Mouse (Mus musculus) testis, adult 2 months (tissue): ENCODE measurements at regions not wholly inside any gene's neighbourhood (a gene's known extent, or its start where the extent isn't known, plus 50 kb on each side); places are given as distances from the start of the nearest gene placed in this dataset.

Experiments used
- H3K27ac ChIP-seq: fragments of 200-500 bp; 2 replicates; pipeline ENCODE4 v1.5.1; 2012; ENCODE audit warnings: low read depth, low read length; ENCODE audit not compliant: control insufficient read depth, insufficient read depth
- H3K27me3 ChIP-seq: fragments of 200-500 bp; 2 replicates; pipeline ENCODE4 v1.6.1; 2012; ENCODE audit warnings: mild to moderate bottlenecking, low read length, moderate library complexity; ENCODE audit not compliant: control insufficient read depth, insufficient read depth
- H3K36me3 ChIP-seq: fragments of 200-500 bp; 2 replicates; pipeline ENCODE4 v1.6.1; 2012; ENCODE audit warnings: mild to moderate bottlenecking, low read length; ENCODE audit not compliant: control insufficient read depth, insufficient read depth
- H3K4me1 ChIP-seq: fragments of 200-500 bp; 2 replicates; pipeline ENCODE4 v1.6.1; 2012; ENCODE audit warnings: low read length; ENCODE audit not compliant: control insufficient read depth, insufficient read depth
- H3K4me3 ChIP-seq: fragments of 200-500 bp; 2 replicates; pipeline ENCODE4 v1.5.1; 2012; ENCODE audit warnings: low read depth, mild to moderate bottlenecking, low read length, moderate library complexity, mixed read lengths; ENCODE audit not compliant: control insufficient read depth
- CTCF ChIP-seq: fragments of 200-500 bp; IDR thresholded peaks from 2 replicates; pipeline ENCODE4 v1.5.1; 2012; ENCODE audit warnings: low read depth, mild to moderate bottlenecking, inconsistent platforms, low read length, moderate library complexity; ENCODE audit not compliant: control insufficient read depth, insufficient read depth, insufficient replicate concordance
- POLR2A ChIP-seq: fragments of 200-500 bp; IDR thresholded peaks from 2 replicates; pipeline ENCODE4 v1.6.1; 2012; ENCODE audit warnings: low read depth, mild to moderate bottlenecking, inconsistent platforms, low read length, moderate library complexity; ENCODE audit not compliant: control insufficient read depth

- Histone ChIP-seq H3K27me3 (no peaks in the 10 kb centered on the region), H3K4me3 (no peak overlapping the region), H3K27ac (no peak overlapping the region), H3K36me3 (no peaks in the 10 kb centered on the region), H3K4me1 (no peaks in the 10 kb centered on the region)
- TF ChIP-seq CTCF, result no peak
- no peak for TF ChIP-seq POLR2A
These were observed 1077.4 kb downstream of the Car8 start for GRCm38 (mm10) chr4:7161411-7161810.

- Histone ChIP-seq H3K4me1 (no peaks in the 10 kb centered on the region), H3K4me3 (no peak overlapping the region), H3K27ac (no peak overlapping the region), H3K27me3 (no peaks in the 10 kb centered on the region), H3K36me3 (no peaks in the 10 kb centered on the region)
- TF ChIP-seq CTCF (no peak), POLR2A (no peak)
These were observed 1081.0 kb downstream of the Car8 start for GRCm38 (mm10) chr4:7157883-7158282.

GRCm38 (mm10) chr4:7154256-7154655, 1084.6 kb downstream of the Car8 start:
- Histone ChIP-seq H3K4me3 (no peak overlapping the region), H3K36me3 (no peaks in the 10 kb centered on the region), H3K4me1 (no peaks in the 10 kb centered on the region), H3K27ac (no peak overlapping the region), H3K27me3 (no peaks in the 10 kb centered on the region)
- TF ChIP-seq CTCF (no peak), POLR2A (no peak)

- Histone ChIP-seq H3K4me3 (no peak overlapping the region), H3K27me3 (no peaks in the 10 kb centered on the region), H3K27ac (no peak overlapping the region), H3K36me3 (no peaks in the 10 kb centered on the region), H3K4me1 (no peaks in the 10 kb centered on the region)
- TF ChIP-seq POLR2A (no peak), CTCF (no peak)
These were observed 1085.0 kb downstream of the Car8 start for GRCm38 (mm10) chr4:7153835-7154234.

GRCm38 (mm10) chr4:7145756-7146155, 1093.1 kb downstream of the Car8 start:
- H3K36me3 ChIP-seq, result no peaks in the 10 kb centered on the region
- TF ChIP-seq POLR2A (no peak), CTCF (no peak)
- H3K4me1 ChIP-seq, result no peaks in the 10 kb centered on the region
- no peak overlapping the region for H3K4me3 ChIP-seq
- H3K27me3 ChIP-seq, result no peaks in the 10 kb centered on the region
- H3K27ac ChIP-seq, result no peak overlapping the region

- no peak for TF ChIP-seq CTCF
- TF ChIP-seq POLR2A, result no peak
- Histone ChIP-seq H3K27me3 (no peaks in the 10 kb centered on the region), H3K4me1 (no peaks in the 10 kb centered on the region), H3K36me3 (no peaks in the 10 kb centered on the region), H3K4me3 (no peak overlapping the region), H3K27ac (no peak overlapping the region)
These were observed 1094.6 kb downstream of the Car8 start for GRCm38 (mm10) chr4:7144215-7144614.

GRCm38 (mm10) chr4:7143676-7144075, 1095.2 kb downstream of the Car8 start:
- Histone ChIP-seq H3K27ac (no peak overlapping the region), H3K36me3 (no peaks in the 10 kb centered on the region), H3K4me1 (no peaks in the 10 kb centered on the region), H3K27me3 (no peaks in the 10 kb centered on the region), H3K4me3 (no peak overlapping the region)
- TF ChIP-seq POLR2A (no peak), CTCF (no peak)

- no peak for TF ChIP-seq POLR2A
- TF ChIP-seq CTCF, result no peak
- Histone ChIP-seq H3K27ac (no peak overlapping the region), H3K36me3 (no peaks in the 10 kb centered on the region), H3K4me1 (no peaks in the 10 kb centered on the region), H3K4me3 (no peak overlapping the region), H3K27me3 (no peaks in the 10 kb centered on the region)
These were observed 1096.1 kb downstream of the Car8 start for GRCm38 (mm10) chr4:7142781-7143180.
